Mouse (Mus musculus): ENCODE data around the gene Ppp1r12a.

The Ppp1r12a gene

DNA sequence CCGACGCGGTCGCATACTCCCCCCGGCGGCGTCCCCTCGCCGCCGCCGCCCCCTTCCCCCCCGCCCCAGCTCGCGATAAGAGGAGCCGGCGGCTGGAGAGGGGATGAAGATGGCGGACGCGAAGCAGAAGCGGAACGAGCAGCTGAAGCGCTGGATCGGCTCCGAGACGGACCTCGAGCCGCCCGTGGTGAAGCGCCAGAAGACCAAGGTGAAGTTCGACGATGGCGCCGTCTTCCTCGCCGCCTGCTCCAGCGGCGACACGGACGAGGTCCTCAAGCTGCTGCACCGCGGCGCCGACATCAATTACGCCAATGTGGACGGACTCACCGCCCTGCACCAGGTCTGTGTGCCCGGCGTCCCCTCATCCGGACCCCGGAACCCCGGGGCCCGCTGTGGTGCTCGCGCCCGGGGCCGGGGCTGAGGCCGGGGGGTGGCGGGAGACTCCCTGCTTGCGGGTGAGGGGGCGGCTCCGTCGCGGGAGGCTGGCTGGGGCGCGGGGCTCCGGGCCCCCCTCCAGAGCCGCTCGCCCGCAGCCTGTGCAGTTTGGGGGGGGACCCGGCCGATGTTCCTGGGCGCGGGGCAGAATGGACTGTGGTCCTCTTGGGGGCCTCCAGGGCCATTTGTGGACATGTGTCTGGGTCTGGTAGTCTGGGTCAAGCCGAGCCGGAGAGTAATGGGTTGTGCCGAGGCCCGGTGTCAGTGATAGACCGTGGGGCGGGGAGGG lies 466 bp downstream of the Ppp1r12a start:
- peak; percentile 45 to 54 for DNase-seq (ENCODE audit: low spot score in 2 of 2)

DNA sequence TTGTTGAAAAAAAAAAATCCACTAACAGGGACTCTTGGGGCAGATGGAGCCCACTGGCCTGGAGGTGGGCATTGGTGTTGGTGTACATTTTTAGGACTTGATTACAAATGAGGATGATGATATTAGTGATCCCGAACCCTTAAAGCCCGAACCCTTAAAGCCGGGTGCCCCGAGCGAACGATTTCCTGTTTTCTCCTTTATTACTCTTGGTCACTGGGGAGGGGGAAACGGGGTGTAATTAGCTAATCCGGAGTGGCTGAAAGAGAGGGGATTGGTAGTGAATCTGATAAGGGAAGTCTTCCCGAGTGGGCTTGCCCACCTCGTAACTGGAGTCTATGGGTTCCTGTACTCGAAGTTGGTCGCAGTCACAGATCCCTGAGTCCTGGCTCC lies 1.0 kb downstream of the Ppp1r12a start:
- no peak for DNase-seq (ENCODE audit: low spot score in 2 of 2)

DNA sequence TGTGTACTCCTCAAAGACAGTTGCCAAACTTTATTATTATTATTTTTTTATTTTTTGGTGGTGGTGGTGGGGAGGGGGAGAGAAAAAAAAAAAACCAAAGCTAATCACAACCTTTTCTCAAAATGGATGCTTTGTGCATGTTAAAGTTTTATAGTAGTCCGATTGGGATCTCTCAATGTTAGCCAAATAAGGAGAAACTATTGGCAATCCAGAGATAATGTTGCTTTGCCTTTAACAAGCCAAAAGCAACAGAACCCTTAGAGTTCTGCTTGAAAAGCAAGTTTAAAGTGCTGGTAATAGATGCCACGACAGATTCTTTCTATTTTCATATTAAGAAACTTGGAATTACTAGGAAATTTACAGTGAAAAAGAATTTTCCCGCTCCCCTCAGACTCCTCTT lies 1.5 kb downstream of the Ppp1r12a start:
- DNase-seq (ENCODE audit: low spot score in 2 of 2), result no peak

GRCm38 (mm10) chr10:108167823-108168222 lies 5.8 kb downstream of the Ppp1r12a start:
- no peak for DNase-seq (ENCODE audit: low spot score in 2 of 2)

- no peak for DNase-seq (ENCODE audit: low spot score in 2 of 2)
Observed at GRCm38 (mm10) chr10:108170818-108171217, 8.8 kb downstream of the Ppp1r12a start.

GRCm38 (mm10) chr10:108171637-108172036 lies 9.6 kb downstream of the Ppp1r12a start:
- no peak for DNase-seq (ENCODE audit: low spot score in 2 of 2)

DNA sequence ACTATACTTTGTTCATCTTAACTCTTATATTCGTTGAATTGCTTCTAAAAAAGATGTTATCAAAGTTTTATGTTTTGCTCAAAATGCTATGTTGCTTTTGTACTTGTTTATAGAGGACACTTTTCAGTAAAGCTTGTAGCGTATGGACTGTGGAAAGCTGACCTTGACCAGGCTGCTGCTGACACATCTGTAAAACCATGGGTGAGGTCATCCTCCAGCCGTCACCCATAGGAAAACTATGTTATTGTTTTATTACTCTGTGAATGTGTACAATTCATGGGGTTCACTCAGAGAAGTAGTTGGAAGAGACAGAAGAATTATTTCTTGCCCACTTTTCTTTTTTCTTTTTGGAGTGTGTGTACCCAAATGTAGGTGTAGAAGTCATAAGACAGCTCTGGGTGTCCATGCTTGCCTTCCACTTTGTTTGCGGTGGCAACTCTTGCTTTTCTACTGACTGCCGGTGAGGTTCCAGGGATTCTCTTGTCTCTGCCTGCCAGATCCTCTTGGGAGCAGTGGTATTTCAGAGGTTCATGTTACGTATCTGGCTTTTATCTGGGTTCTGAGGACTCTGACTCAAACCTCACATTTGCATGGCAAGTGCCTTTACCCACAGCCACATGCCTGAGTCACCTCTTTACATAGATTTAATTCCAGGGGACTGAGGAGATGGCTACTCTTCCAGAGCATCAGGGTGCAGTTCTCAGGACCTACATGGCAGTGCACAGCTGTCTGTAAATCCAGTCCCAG lies 11.0 kb downstream of the Ppp1r12a start:
- DNase-seq (ENCODE audit: low spot score in 2 of 2), result no peak

GRCm38 (mm10) chr10:108174107-108174506 lies 12.1 kb downstream of the Ppp1r12a start:
- no peak for DNase-seq (ENCODE audit: low spot score in 2 of 2)

DNA sequence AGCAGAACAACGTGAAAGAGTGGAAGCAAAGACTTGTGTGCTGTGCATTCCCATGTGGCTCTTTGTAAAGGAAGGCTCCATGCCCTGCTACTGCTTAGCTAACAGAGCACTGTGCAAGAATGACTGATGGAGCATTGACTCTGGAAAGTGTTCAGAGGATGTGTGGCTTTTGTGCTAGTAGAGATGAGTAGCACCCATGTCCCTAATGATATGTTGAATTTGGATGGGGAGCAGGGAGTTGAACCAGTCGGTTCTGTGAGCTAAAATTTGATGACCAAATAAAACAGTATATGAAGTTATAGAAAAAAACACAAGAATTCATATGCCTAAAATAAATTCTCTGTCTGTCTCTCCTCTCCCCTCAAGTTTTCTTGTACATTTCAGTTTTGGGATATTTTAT lies 13.9 kb downstream of the Ppp1r12a start:
- no peak for DNase-seq (ENCODE audit: low spot score in 2 of 2)

GRCm38 (mm10) chr10:108178285-108178848 lies 16.4 kb downstream of the Ppp1r12a start:
- no peak for DNase-seq (ENCODE audit: low spot score in 2 of 2)

- no peak for DNase-seq (ENCODE audit: low spot score in 2 of 2)
Observed at GRCm38 (mm10) chr10:108179404-108179803, 17.4 kb downstream of the Ppp1r12a start.

GRCm38 (mm10) chr10:108180313-108180712 lies 18.3 kb downstream of the Ppp1r12a start:
- no peak for DNase-seq (ENCODE audit: low spot score in 2 of 2)

GRCm38 (mm10) chr10:108181893-108182292 lies 19.9 kb downstream of the Ppp1r12a start:
- DNase-seq (ENCODE audit: low spot score in 2 of 2), result no peak

DNA sequence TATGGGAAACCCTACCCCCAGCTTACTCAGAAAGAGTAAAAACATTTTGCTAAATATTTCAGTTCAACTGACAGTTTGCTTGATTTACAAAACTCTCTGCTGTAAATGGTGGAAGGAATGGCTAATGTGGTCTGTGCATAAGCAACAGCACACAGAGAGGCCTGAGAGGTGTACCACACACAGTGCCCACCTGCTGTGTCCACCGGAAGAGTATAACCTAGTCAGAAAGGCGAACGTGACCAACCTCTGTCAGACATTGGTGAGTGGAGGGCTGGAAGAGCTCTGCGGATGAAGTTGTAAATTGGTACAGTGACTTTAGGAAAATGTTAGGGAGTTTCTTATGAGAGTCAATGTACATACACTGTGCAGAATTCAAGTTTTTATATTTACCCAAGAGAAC lies 20.4 kb downstream of the Ppp1r12a start:
- no peak for DNase-seq (ENCODE audit: low spot score in 2 of 2)

- DNase-seq (ENCODE audit: low spot score in 2 of 2), result no peak
Observed at GRCm38 (mm10) chr10:108184763-108185162, 22.8 kb downstream of the Ppp1r12a start.

- no peak for DNase-seq (ENCODE audit: low spot score in 2 of 2)
Observed at GRCm38 (mm10) chr10:108185265-108185664, 23.3 kb downstream of the Ppp1r12a start.

DNA sequence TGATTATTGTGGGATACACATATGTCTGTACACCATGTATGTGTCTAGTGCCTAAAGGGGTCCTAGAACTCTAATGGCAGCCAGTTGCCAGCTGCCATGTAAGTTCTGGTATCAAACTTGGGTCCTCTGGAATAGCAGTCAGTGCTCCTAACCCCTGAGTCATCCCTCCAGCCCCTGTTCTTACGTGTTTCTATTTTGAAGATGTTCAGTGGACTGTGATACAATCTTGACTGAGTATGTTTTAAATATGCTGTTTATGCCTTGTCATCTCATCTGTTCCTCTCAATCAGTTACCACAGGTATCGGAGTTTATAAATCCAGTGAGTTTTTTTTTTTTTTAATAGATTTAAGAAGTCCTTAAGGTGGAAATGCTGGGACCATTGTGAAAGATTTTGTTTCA lies 27.3 kb downstream of the Ppp1r12a start:
- no peak for DNase-seq (ENCODE audit: low spot score in 2 of 2)

GRCm38 (mm10) chr10:108189986-108190385 lies 28.0 kb downstream of the Ppp1r12a start:
- no peak for DNase-seq (ENCODE audit: low spot score in 2 of 2)

GRCm38 (mm10) chr10:108190626-108191025 lies 28.6 kb downstream of the Ppp1r12a start:
- no peak for DNase-seq (ENCODE audit: low spot score in 2 of 2)

DNA sequence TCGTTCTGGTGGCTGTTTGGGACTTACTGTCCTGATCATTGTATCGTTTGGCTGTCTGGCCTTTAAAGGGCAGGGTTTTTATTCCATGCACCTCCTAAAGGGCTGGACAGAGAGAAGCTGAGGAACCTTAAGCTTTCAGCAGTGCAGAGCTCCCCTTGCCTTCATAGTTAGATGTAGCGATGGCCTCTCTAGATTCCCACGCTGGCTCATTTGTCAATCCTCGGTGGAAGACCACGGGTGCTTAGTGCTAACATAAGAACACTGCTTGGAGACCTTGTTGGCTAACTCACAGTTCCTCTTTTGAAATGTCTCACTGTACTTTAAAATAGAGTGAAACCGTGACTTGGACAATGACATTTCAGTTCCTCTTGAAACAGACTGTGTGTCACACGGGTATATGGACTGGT lies 29.4 kb downstream of the Ppp1r12a start:
- DNase-seq (ENCODE audit: low spot score in 2 of 2), result no peak

- no peak for DNase-seq (ENCODE audit: low spot score in 2 of 2)
Observed at GRCm38 (mm10) chr10:108192306-108192705, 30.3 kb downstream of the Ppp1r12a start.

DNA sequence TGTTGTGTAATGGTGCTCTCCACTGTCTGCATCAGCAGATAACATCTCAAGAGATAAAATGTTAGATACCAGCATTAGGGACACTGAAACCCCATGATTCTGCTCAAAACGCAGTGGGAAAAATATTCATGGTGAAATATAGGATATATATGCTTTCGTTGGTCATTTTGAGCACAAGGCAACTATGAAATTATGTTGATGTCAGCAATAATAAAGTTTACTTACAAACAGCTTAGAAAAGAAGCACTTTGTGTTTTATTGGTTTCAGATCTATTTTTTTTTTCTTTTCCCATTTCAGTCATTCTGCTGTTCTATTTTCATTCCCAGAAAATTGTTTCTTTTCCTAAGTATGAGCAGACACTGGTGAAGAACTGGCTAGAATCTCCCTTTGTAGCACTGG lies 34.1 kb downstream of the Ppp1r12a start:
- no peak for DNase-seq (ENCODE audit: low spot score in 2 of 2)

GRCm38 (mm10) chr10:108197498-108197897 lies 35.5 kb downstream of the Ppp1r12a start:
- DNase-seq (ENCODE audit: low spot score in 2 of 2), result no peak

All from spleen, postnatal 14 days (tissue).